Mouse (Mus musculus) adrenal gland, postnatal 25 days (tissue): ENCODE data around the gene Tmem91. TPM values are rescaled to one million over a fixed set of nuclear protein-coding genes. Genes with fewer than 3 reads are reported as not detected.
A peak's percentile ranks its signal among the peaks of the same experiment; 100 is the strongest.

Experiments used
- DNase-seq: peaks from one replicate; pipeline ENCODE4 v3.0.0; 2021; ENCODE audit warnings: mixed read lengths
- total RNA-seq: library from RNA; stranded (reverse); gene quantifications from 2 replicates; pipeline ENCODE4 v1.2.3, GENCODE M21; 2021

The Tmem91 gene
- total RNA-seq, 1 experiment from 2014 or later, result not detected

DNA sequence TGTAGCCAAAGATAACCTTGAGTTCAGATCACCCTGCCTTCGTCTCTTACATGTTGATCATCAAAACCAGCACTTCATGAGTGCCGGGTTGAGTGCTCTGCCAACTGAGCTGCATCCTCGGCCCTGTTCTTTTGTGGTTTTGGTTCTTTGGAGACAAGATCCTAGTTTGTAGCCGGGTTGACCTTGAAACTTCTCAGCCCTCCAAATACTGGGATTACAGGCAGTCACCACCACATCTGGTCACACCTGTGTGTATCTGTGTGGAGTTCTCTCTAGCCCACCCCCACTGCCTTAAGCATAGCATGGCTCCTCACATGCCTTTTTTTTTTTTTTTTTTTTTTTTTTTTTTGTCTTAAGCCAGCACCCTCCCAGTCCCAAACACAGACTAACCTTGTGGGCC lies 4.9 kb downstream of the Tmem91 start:
- no peak for DNase-seq

GRCm38 (mm10) chr7:25669631-25670030 lies 5.3 kb downstream of the Tmem91 start:
- no peak for DNase-seq

GRCm38 (mm10) chr7:25669158-25669557 lies 5.8 kb downstream of the Tmem91 start:
- no peak for DNase-seq

DNA sequence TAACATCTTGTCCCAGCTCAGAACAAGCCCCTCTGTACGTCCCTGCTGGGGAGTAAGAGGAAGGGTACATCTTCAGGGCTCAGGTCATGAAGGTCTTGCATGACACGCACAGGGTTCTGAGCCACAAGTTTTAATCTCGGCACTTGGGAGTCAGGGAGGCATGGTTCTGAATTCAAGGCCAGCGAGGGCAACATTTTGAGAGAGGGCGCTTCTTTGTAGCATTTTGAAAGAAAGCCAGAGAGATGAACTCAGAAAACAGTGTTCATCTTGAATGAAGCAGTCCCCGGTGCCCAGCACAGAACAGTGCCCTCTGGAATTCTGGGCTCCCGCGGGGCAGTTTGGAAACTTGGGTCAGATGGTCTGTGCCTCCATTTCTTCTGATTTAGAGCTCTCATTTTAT lies 8.6 kb downstream of the Tmem91 start:
- DNase-seq, result no peak

DNA sequence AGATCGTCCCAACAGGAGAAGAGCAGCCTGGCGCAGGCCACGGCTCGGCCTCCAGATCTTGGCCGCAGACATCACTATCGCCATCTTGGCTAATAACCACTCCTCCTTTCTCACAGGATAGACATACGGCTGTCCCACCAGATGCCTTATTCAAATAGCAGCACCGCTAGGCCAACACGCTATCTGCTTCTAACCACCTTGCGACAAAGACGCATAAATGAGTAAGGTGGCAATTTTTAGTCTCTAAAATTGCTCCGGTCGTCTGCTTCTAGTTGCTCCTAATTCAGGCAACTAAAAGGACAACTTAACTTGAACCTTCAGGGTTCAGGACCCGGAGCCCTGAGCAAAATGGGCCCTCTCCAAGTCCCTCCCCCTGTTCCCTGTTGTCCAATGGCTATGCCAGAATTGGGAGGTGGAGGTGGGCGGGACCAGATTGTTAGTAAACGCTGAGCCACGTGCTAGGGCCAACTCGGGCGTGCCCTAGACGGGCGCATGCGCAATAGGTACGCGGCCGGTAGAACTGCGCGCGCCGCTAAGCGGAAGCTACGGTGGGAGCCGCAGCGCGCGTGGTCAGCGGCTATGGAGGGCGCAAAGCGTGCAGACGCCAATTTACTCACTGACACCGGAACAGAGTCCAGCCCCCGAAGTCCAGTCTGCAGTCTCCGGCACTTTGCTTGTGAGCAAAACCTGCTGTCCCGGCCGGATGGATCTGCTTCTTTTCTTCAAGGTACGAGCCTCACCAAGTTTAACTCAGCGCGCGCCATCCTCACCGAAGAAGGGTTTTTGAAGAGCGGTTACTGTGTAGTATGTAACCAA lies 16.1 kb downstream of the Tmem91 start, which contains the start of the genes Bckdha and Exosc5:
Gene Bckdha, minus strand, starts transcription at position 325 of the 816 bp plus-strand sequence.
Gene Exosc5, plus strand, starts transcription at position 508 of the 816 bp plus-strand sequence.
- peak; percentile 97 for DNase-seq

- no peak for DNase-seq
These were observed 17.2 kb downstream of the Tmem91 start for GRCm38 (mm10) chr7:25657785-25658184.

DNA sequence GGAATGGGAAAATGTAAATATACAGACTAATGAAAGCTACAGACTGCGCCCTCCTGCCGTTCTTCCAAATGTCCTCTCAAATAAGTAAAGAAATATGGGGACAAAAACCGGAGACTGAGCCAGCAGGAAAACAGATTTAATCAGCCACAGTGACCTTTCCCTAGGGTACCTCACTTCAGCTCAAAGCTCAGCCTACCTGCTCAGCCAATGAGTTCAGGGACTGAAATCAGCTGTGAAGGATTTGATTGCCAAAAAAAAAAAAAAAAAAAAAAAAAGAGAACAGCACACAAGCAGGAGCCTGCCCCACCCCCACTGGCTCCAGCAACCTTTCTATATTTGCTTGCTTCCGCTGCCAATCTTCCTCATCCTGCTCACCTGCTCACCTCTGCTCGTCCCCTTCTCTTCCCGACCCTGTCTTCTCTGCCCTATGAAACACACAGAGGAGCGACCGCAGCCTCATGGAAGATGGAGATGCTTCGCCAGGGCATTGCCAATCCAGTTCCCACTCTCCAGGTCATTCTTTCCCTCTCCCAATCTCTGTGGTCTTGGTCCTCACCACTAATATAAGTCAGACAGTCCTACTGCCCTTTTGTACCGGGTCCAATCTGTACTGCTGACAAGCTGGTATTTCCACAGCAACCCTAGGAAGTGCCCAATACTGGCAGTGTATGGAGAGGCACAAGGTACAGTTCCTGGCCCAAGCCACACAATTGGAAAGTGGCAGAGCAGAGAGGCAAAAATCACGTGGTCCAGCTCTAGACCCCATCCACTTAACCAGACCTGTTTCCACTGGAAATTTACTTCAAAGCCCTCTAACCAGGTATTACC lies 19.2 kb downstream of the Tmem91 start:
- DNase-seq, result no peak

GRCm38 (mm10) chr7:25652244-25652759 lies 22.7 kb downstream of the Tmem91 start:
- no peak for DNase-seq

DNA sequence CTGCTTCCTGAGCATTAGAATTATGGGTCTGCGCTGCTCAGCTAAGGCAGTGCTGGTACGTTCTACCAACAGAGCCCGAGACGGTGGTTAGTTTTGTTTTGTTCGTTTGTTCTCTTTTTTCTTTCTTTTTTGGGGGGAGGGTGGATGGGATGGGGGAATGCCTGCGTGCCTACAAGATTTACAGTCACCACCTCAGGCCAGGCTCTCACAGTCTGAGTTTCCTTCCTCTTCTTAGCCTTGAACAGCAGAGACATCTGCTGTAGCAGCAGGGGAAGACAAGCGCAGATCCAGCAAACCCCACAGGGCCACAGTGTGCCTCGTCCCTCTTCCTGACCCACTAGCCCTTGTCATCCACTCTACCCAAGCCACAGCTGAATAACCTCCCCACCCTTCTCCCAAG lies 23.7 kb downstream of the Tmem91 start:
- DNase-seq, result no peak

DNA sequence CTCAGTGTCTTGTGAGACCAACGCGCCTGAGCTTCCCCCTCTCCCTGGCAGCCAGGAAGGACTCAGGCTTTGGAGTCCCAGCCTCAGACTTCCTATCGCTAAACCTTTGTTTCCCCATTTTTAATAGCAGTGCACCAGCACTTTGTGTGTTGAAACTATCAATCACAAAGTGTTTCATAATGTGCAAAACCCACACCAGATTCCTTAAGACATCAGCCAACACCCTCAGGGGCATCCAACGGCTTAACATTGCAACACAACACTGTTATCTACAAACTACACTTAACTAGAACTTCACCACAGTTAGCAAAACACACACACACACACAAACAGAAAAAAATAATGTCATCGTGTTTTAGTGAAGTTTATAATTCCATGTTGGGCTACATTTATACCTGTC lies 25.1 kb downstream of the Tmem91 start:
- DNase-seq, result no peak

DNA sequence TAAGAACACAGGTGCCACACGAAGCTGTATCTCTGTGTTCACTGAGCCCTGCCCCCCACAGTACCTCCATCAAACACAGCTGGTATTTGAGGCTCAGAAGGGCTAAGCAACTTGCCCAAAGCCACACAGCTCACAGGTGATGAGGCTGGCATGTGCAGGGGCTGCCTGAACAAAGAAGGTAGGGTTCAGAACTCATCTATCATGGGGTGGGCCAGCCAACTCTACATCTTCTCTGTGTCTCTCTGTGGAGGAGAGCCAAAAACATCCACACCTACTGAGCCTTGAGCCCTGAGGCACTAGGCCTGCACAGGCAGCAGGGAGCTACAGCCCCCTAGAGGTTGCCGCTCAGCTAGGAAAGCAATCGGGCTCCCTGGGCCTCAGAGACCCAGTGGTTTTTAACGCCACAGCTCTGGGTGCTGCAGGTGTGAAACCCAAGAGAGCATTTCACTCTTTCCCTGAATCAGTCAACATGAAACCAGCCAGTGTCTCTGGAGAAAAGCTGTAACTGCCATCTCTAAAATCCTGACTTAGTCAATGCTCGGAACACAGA lies 27.3 kb downstream of the Tmem91 start:
- DNase-seq, result no peak

DNA sequence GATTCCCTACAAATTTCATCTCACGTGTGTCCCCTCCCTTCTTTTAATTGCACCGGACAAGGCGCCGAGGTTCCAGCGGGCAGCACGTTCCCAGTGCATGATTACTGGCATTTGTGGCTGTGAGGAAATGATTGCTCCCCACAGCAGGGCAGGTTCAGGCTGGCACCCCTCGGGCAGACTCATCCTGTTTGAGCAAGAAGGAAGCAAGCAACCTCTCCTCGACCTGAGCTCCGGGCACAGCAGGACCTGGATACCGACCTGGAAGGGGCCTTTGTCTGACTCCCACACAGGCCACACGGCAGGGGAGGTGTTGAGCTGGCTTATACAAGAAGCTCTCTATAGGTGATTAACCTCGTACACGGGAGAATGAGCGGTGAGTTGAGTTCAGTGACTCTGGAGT lies 29.9 kb downstream of the Tmem91 start:
- DNase-seq, result no peak

- DNase-seq, result no peak
These were observed 30.3 kb downstream of the Tmem91 start for GRCm38 (mm10) chr7:25644631-25645030.

- DNase-seq, result no peak
These were observed 30.8 kb downstream of the Tmem91 start for GRCm38 (mm10) chr7:25644136-25644535.

GRCm38 (mm10) chr7:25639754-25640153 lies 35.2 kb downstream of the Tmem91 start:
- no peak for DNase-seq

DNA sequence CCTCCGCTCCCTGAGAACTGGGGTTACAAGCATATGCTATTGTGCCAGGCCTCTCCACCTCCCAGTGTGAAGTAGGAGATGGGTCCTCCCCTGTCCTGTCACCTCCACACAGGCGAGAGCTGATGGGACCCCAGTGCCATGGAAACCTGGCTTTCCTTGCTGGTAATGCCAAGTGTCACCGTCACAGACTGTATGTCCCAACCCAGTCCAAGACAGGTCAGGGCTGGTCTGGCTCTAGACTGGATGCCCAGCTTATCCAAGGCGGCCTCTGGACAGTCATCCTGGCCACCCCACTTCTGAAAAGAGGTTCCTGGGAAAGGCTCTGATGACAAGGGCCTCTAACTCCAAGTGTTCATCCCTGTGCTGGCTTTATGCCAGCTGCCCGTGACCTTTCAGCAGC lies 37.9 kb downstream of the Tmem91 start:
- DNase-seq, result no peak

DNA sequence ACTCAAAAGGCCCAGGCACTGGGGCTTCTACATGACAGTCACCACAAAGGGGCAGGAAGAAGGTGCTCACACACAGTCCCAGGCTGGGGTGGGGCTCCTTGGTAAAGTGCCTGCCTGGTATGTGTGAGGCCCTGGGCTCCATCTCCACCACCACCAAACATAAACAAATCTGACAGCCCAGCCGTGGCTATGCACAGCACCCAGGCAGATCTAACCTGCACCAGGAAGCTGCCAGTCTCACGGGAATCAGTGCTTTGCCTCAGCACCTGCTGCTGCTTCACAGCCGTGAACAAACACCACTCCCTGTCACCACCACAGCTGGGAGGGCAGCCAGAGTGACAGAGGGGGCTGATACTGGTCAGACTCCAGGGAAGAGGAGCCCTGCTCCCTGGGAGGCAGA lies 38.6 kb downstream of the Tmem91 start:
- no peak for DNase-seq

DNA sequence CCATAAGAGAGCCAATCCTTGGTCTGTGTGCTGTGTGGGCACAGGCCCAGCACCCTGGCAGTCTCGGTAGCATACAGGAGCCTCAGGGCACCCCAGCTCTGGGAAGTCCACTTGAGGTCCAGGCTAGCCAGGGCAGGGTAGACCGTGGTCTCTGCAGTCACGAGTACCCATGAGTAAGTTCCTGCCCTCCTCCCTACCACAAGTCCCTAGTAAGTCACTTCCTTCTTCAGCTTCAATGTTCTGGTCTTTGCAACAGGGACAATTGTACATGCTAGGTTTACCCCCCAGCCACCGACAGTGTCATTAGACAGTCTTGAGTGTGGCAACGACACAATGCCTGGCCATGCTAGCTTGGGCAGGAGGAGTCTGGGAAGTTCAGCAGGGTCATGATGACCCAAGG lies 42.3 kb downstream of the Tmem91 start:
- DNase-seq, result no peak

- DNase-seq, result no peak
These were observed 46.7 kb downstream of the Tmem91 start for GRCm38 (mm10) chr7:25628323-25628620.

GRCm38 (mm10) chr7:25627431-25628322 lies 47.3 kb downstream of the Tmem91 start:
- DNase-seq, result peak; percentile 76

GRCm38 (mm10) chr7:25626509-25627430 lies 48.2 kb downstream of the Tmem91 start, which contains the start of gene B3gnt8:
Gene B3gnt8 (plus strand): TSS chr7:25626654.
- DNase-seq, result peak; percentile 16
